Mouse (Mus musculus): ENCODE measurements around the gene Gapdh. TPM values are rescaled to one million over a fixed set of nuclear protein-coding genes. Genes with fewer than 3 reads are reported as not detected.

The Gapdh gene
- polyA plus RNA-seq, 1 experiment, result 3,321 TPM

- Histone ChIP-seq H3K36me3 (ENCODE audit: control insufficient read depth, insufficient read depth, low read length) (peaks cover 15% of the 10 kb centered on the region), H3K4me3 (ENCODE audit: low read depth, low read length) (no peak overlapping the region), H3K27me3 (ENCODE audit: control insufficient read depth, insufficient read depth, low read length) (no peaks in the 10 kb centered on the region; the same call in 1 of the 2 replicates), H3K4me1 (ENCODE audit: control insufficient read depth, insufficient read depth, insufficient read length, low read length) (peaks cover 14% of the 10 kb centered on the region), H3K27ac (ENCODE audit: insufficient read depth, low read depth, low read length) (no peak overlapping the region)
- 70% methylated on average over 3 of the region's 3 CpGs for WGBS
- TF ChIP-seq CTCF (IDR thresholded peaks at IDR 0.05; ENCODE audit: extremely low read depth, insufficient read length, insufficient replicate concordance, low read depth, low read length) (no peak), POLR2A (IDR thresholded peaks at IDR 0.05; ENCODE audit: low read depth, low read length) (no peak)
These were observed 9.8 kb downstream of the Gapdh start for GRCm38 (mm10) chr6:125156491-125156890.

DNA sequence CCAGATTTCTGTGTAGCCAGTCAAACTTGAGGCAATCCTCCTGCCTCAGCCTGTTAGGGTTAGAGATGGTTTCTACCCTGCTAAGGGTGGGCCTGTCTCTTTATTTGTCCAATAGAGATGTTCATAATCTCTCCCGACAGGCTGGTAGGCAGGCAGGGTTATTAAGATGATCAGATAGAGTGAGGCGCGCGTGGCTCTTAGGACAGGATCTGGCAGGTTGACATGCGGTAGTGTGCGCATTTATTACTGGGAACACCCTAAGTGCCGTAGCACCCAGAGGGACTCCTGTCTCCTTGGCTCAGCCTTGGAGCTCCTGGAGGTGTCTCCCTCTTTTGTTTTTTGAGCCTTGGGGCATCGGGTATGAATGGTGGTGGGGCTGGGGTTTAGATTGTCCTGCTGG, 11.0 kb downstream of the Gapdh start:
- Histone ChIP-seq H3K4me1 (ENCODE audit: control insufficient read depth, insufficient read depth, insufficient read length, low read length) (peaks cover 5% of the 10 kb centered on the region; the same call in 1 of the 2 replicates), H3K36me3 (ENCODE audit: control insufficient read depth, insufficient read depth, low read length) (peaks cover 8% of the 10 kb centered on the region; the same call in 1 of the 2 replicates), H3K27me3 (ENCODE audit: control insufficient read depth, insufficient read depth, low read length) (no peaks in the 10 kb centered on the region; the same call in 1 of the 2 replicates), H3K27ac (ENCODE audit: insufficient read depth, low read depth, low read length) (no peak overlapping the region), H3K4me3 (ENCODE audit: low read depth, low read length) (no peak overlapping the region)
- no peak for TF ChIP-seq CTCF (IDR thresholded peaks at IDR 0.05; ENCODE audit: extremely low read depth, insufficient read length, insufficient replicate concordance, low read depth, low read length)
- TF ChIP-seq POLR2A (IDR thresholded peaks at IDR 0.05; ENCODE audit: low read depth, low read length), result no peak
- WGBS, result 33% methylated on average over 8 of the region's 8 CpGs

DNA sequence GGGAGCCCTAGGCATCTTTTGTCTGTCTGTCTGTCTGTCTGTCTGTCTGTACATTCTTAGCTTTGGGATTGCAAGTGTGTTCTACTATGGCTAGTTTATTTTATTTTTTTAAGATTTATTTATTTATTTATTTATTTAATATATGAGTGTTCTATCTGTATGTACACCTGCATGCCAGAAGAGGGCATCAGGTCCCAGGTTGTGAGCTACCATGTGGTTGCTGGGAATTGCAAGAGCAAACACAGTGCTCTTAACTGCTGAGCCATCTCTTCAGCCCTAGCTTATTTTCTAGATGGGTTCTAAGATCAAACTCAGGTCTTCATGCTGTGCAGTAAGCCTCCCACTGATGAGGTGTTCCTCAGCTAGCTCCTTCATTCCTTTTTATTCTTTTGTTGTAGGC, 11.7 kb downstream of the Gapdh start:
- Histone ChIP-seq H3K36me3 (ENCODE audit: control insufficient read depth, insufficient read depth, low read length) (peaks cover 4% of the 10 kb centered on the region; the same call in 1 of the 2 replicates), H3K4me1 (ENCODE audit: control insufficient read depth, insufficient read depth, insufficient read length, low read length) (peaks cover 5% of the 10 kb centered on the region; the same call in 1 of the 2 replicates), H3K27me3 (ENCODE audit: control insufficient read depth, insufficient read depth, low read length) (no peaks in the 10 kb centered on the region; the same call in 1 of the 2 replicates), H3K27ac (ENCODE audit: insufficient read depth, low read depth, low read length) (no peak overlapping the region), H3K4me3 (ENCODE audit: low read depth, low read length) (no peak overlapping the region)
- TF ChIP-seq CTCF (IDR thresholded peaks at IDR 0.05; ENCODE audit: extremely low read depth, insufficient read length, insufficient replicate concordance, low read depth, low read length), result no peak
- no peak for TF ChIP-seq POLR2A (IDR thresholded peaks at IDR 0.05; ENCODE audit: low read depth, low read length)

DNA sequence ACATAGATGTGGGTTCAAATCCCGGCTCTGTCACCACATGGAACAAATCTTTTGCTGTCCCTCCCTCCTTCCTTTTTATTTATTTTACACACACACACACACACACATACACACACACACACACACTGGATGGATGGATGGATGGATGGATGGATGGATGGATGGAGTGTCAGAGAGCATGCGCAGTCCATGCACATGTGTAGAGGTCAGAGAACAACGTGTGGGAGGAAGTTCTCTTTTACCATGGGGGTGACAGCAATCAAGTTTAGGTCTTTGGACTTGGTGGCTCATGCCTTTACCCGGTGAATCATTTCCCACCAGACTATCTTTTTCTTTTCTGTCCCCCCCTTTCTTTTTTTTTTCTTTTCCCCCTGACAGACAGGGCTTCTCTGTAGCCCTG, 12.6 kb downstream of the Gapdh start:
- Histone ChIP-seq H3K4me3 (ENCODE audit: low read depth, low read length) (no peak overlapping the region), H3K4me1 (ENCODE audit: control insufficient read depth, insufficient read depth, insufficient read length, low read length) (peaks cover 5% of the 10 kb centered on the region; the same call in 1 of the 2 replicates), H3K27me3 (ENCODE audit: control insufficient read depth, insufficient read depth, low read length) (no peaks in the 10 kb centered on the region; the same call in 1 of the 2 replicates), H3K36me3 (ENCODE audit: control insufficient read depth, insufficient read depth, low read length) (no peaks in the 10 kb centered on the region; the same call in 1 of the 2 replicates), H3K27ac (ENCODE audit: insufficient read depth, low read depth, low read length) (no peak overlapping the region)
- TF ChIP-seq POLR2A (IDR thresholded peaks at IDR 0.05; ENCODE audit: low read depth, low read length) (no peak), CTCF (IDR thresholded peaks at IDR 0.05; ENCODE audit: extremely low read depth, insufficient read length, insufficient replicate concordance, low read depth, low read length) (no peak)
- WGBS, result 82% methylated on average over 4 of the region's 4 CpGs

DNA sequence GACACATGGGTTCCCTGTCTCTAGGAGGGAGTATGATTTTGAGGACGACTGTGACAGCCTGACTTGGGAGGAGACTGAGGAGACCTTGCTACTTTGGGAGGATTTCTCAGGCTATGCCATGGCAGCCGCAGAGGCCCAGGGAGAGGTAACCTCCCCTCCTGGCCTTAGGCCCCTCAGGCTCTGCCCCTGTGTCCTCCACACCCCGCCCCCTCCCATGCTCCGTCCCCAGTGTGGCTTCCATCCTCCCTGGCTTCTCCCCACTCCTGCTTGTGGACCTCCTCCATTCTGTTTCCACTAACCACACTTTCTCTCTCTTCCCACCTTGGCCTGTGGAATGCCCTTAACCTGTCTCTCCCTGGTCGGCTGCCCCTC, 13.3 kb downstream of the Gapdh start:
- peaks cover 5% of the 10 kb centered on the region; the same call in 1 of the 2 replicates for H3K4me1 ChIP-seq (ENCODE audit: control insufficient read depth, insufficient read depth, insufficient read length, low read length)
- H3K27ac ChIP-seq (ENCODE audit: insufficient read depth, low read depth, low read length), result no peak overlapping the region
- no peak overlapping the region for H3K4me3 ChIP-seq (ENCODE audit: low read depth, low read length)
- TF ChIP-seq POLR2A (IDR thresholded peaks at IDR 0.05; ENCODE audit: low read depth, low read length), result no peak
- no peak for TF ChIP-seq CTCF (IDR thresholded peaks at IDR 0.05; ENCODE audit: extremely low read depth, insufficient read length, insufficient replicate concordance, low read depth, low read length)
- H3K27me3 ChIP-seq (ENCODE audit: control insufficient read depth, insufficient read depth, low read length), result no peaks in the 10 kb centered on the region; the same call in 1 of the 2 replicates
- 70% methylated on average over 5 of the region's 5 CpGs for WGBS
- no peaks in the 10 kb centered on the region; the same call in 1 of the 2 replicates for H3K36me3 ChIP-seq (ENCODE audit: control insufficient read depth, insufficient read depth, low read length)

GRCm38 (mm10) chr6:125152212-125153017, 13.9 kb downstream of the Gapdh start:
- H3K27ac ChIP-seq (ENCODE audit: insufficient read depth, low read depth, low read length), result no peak overlapping the region
- WGBS, result 63% methylated on average over 22 of the region's 22 CpGs
- no peaks in the 10 kb centered on the region; the same call in 1 of the 2 replicates for H3K27me3 ChIP-seq (ENCODE audit: control insufficient read depth, insufficient read depth, low read length)
- TF ChIP-seq CTCF (IDR thresholded peaks at IDR 0.05; ENCODE audit: extremely low read depth, insufficient read length, insufficient replicate concordance, low read depth, low read length) (no peak), POLR2A (IDR thresholded peaks at IDR 0.05; ENCODE audit: low read depth, low read length) (no peak)
- peaks cover 5% of the 10 kb centered on the region; the same call in 1 of the 2 replicates for H3K4me1 ChIP-seq (ENCODE audit: control insufficient read depth, insufficient read depth, insufficient read length, low read length)
- no peaks in the 10 kb centered on the region; the same call in 1 of the 2 replicates for H3K36me3 ChIP-seq (ENCODE audit: control insufficient read depth, insufficient read depth, low read length)
- no peak overlapping the region for H3K4me3 ChIP-seq (ENCODE audit: low read depth, low read length)

GRCm38 (mm10) chr6:125149569-125149950, 16.7 kb downstream of the Gapdh start:
- H3K36me3 ChIP-seq (ENCODE audit: control insufficient read depth, insufficient read depth, low read length), result no peaks in the 10 kb centered on the region; the same call in 1 of the 2 replicates
- no peaks in the 10 kb centered on the region for H3K27me3 ChIP-seq (ENCODE audit: control insufficient read depth, insufficient read depth, low read length)
- no peak overlapping the region for H3K27ac ChIP-seq (ENCODE audit: insufficient read depth, low read depth, low read length)
- 74% methylated on average over 7 of the region's 7 CpGs for WGBS
- H3K4me1 ChIP-seq (ENCODE audit: control insufficient read depth, insufficient read depth, insufficient read length, low read length), result peaks cover 3% of the 10 kb centered on the region; the same call in 1 of the 2 replicates
- TF ChIP-seq POLR2A (IDR thresholded peaks at IDR 0.05; ENCODE audit: low read depth, low read length) (no peak), CTCF (IDR thresholded peaks at IDR 0.05; ENCODE audit: extremely low read depth, insufficient read length, insufficient replicate concordance, low read depth, low read length) (no peak)
- no peak overlapping the region for H3K4me3 ChIP-seq (ENCODE audit: low read depth, low read length)

Measured in small intestine, adult 2 months (tissue).